Mouse (Mus musculus) ES-Bruce4 (cell line): ENCODE results near the gene Pgap1. TPM values are rescaled to one million over a fixed set of nuclear protein-coding genes. Genes with fewer than 3 reads are reported as not detected.

Experiments
- H3K27ac ChIP-seq: 2 replicates; pipeline ENCODE4 v1.5.1; 2012; ENCODE audit warnings: low read length, inconsistent platforms; ENCODE audit not compliant: insufficient read depth
- H3K27me3 ChIP-seq: 2 replicates; pipeline ENCODE4 v1.6.1; 2012; ENCODE audit warnings: mild to moderate bottlenecking, low read length, inconsistent platforms; ENCODE audit not compliant: control insufficient read depth, poor library complexity, insufficient read depth, severe bottlenecking
- H3K36me3 ChIP-seq: 2 replicates; pipeline ENCODE4 v1.6.1; 2012; ENCODE audit warnings: inconsistent platforms, mild to moderate bottlenecking, low read length, moderate library complexity; ENCODE audit not compliant: control insufficient read depth, poor library complexity, insufficient read depth, severe bottlenecking
- H3K4me1 ChIP-seq: one replicate; pipeline ENCODE4 v1.8.1; 2011; ENCODE audit warnings: low read length; ENCODE audit not compliant: control insufficient read depth, insufficient read depth
- H3K4me3 ChIP-seq: 2 replicates; pipeline ENCODE4 v1.5.1; 2011; ENCODE audit warnings: low read depth, mild to moderate bottlenecking, low read length
- H3K9ac ChIP-seq: 2 replicates; pipeline ENCODE4 v1.6.1; 2012; ENCODE audit warnings: low read depth, mild to moderate bottlenecking, inconsistent platforms; ENCODE audit not compliant: poor library complexity, severe bottlenecking
- H3K9me3 ChIP-seq: replicated peaks from 2 replicates; pipeline ENCODE4 v1.6.1; 2012; ENCODE audit warnings: mild to moderate bottlenecking, low read length, inconsistent platforms; ENCODE audit not compliant: control insufficient read depth, poor library complexity, insufficient read depth, severe bottlenecking
- CTCF ChIP-seq: IDR thresholded peaks from one replicate; pipeline ENCODE4 v1.8.1; 2011; ENCODE audit warnings: low read depth, low read length
- EP300 ChIP-seq: IDR thresholded peaks from 2 replicates; pipeline ENCODE4 v1.6.1; 2011; ENCODE audit warnings: low read depth, low read length; ENCODE audit not compliant: insufficient read depth
- POLR2A ChIP-seq: IDR thresholded peaks from one replicate; pipeline ENCODE4 v1.8.1; 2011; ENCODE audit warnings: low read length; ENCODE audit not compliant: insufficient read depth
- polyA plus RNA-seq: library from polyadenylated mRNA; stranded (reverse); fragments of >200 nt; gene quantifications from 2 replicates; pipeline ENCODE4 v1.2.4, GENCODE M21; 2011; ENCODE audit warnings: low read depth; ENCODE audit not compliant: missing spikeins, insufficient read depth, insufficient read length

Gene Pgap1
- polyA plus RNA-seq, 1 experiment: 15.9 TPM

GRCm38 (mm10) chr1:54542920-54543319, 14.6 kb downstream of the Pgap1 start:
- Histone ChIP-seq H3K4me3 (no peak overlapping the region), H3K9ac (no peak overlapping the region), H3K27me3 (no peaks in the 10 kb centered on the region), H3K9me3 (no peaks in the 10 kb centered on the region), H3K36me3 (peaks cover 2% of the 10 kb centered on the region), H3K4me1 (no peaks in the 10 kb centered on the region), H3K27ac (no peak overlapping the region)
- TF ChIP-seq POLR2A (no peak), EP300 (no peak), CTCF (no peak)

- no peaks in the 10 kb centered on the region for H3K27me3 ChIP-seq
- H3K36me3 ChIP-seq: no peaks in the 10 kb centered on the region; the same call in 1 of the 2 replicates
- H3K9me3 ChIP-seq: no peaks in the 10 kb centered on the region
- TF ChIP-seq EP300: no peak
- TF ChIP-seq CTCF: no peak
- TF ChIP-seq POLR2A: no peak
- no peaks in the 10 kb centered on the region for H3K4me1 ChIP-seq
- H3K27ac ChIP-seq: no peak overlapping the region
- no peak overlapping the region for H3K4me3 ChIP-seq
- no peak overlapping the region for H3K9ac ChIP-seq
Observed at GRCm38 (mm10) chr1:54531170-54531569, 26.3 kb downstream of the Pgap1 start.

- H3K9ac ChIP-seq: no peak overlapping the region
- H3K36me3 ChIP-seq: peaks cover 2% of the 10 kb centered on the region
- no peak overlapping the region for H3K4me3 ChIP-seq
- peaks cover 2% of the 10 kb centered on the region for H3K9me3 ChIP-seq
- no peak for TF ChIP-seq CTCF
- H3K27ac ChIP-seq: no peak overlapping the region
- H3K4me1 ChIP-seq: no peaks in the 10 kb centered on the region
- no peaks in the 10 kb centered on the region for H3K27me3 ChIP-seq
Observed at GRCm38 (mm10) chr1:54523717-54524116, 33.8 kb downstream of the Pgap1 start.

- Histone ChIP-seq H3K27me3 (no peaks in the 10 kb centered on the region), H3K4me1 (no peaks in the 10 kb centered on the region)
- no peak for TF ChIP-seq CTCF
Observed at GRCm38 (mm10) chr1:54520062-54520577, 37.4 kb downstream of the Pgap1 start.

GRCm38 (mm10) chr1:54513836-54514235, 43.6 kb downstream of the Pgap1 start:
- H3K36me3 ChIP-seq: no peaks in the 10 kb centered on the region; the same call in 1 of the 2 replicates
- no peak overlapping the region for H3K27ac ChIP-seq
- no peak overlapping the region for H3K9ac ChIP-seq
- H3K4me3 ChIP-seq: no peak overlapping the region
- no peaks in the 10 kb centered on the region for H3K4me1 ChIP-seq
- no peaks in the 10 kb centered on the region for H3K27me3 ChIP-seq
- TF ChIP-seq POLR2A: no peak
- TF ChIP-seq EP300: no peak
- no peak for TF ChIP-seq CTCF
- peaks cover 3% of the 10 kb centered on the region for H3K9me3 ChIP-seq

More at GRCm38 (mm10) chr1:54520062-54520577, 37.4 kb downstream of the Pgap1 start:
- H3K9me3 ChIP-seq: peaks cover 3% of the 10 kb centered on the region
- no peak overlapping the region for H3K4me3 ChIP-seq
- H3K36me3 ChIP-seq: peaks cover 2% of the 10 kb centered on the region; the same call in 1 of the 2 replicates
- H3K9ac ChIP-seq: no peak overlapping the region
- no peak overlapping the region for H3K27ac ChIP-seq

- no peak for TF ChIP-seq CTCF
- no peak for TF ChIP-seq POLR2A
- no peak for TF ChIP-seq EP300
- H3K27me3 ChIP-seq: no peaks in the 10 kb centered on the region
- H3K9me3 ChIP-seq: no peaks in the 10 kb centered on the region
- no peak overlapping the region for H3K9ac ChIP-seq
- no peaks in the 10 kb centered on the region for H3K36me3 ChIP-seq
- H3K4me3 ChIP-seq: no peak overlapping the region
- H3K27ac ChIP-seq: no peak overlapping the region
- H3K4me1 ChIP-seq: no peaks in the 10 kb centered on the region
Observed at GRCm38 (mm10) chr1:54498496-54498895, 59.0 kb downstream of the Pgap1 start.
